Mouse (Mus musculus) limb, embryonic 11.5 days (tissue): ENCODE data around the gene Kcnk16. TPM values are rescaled to one million over a fixed set of nuclear protein-coding genes. Genes with fewer than 3 reads are reported as not detected.

Experiments used
- ATAC-seq: fragments of 200-750 bp; cut with Nextera tagmentation; 2 replicates; pipeline ENCODE4 v1.8.0; 2017; ENCODE audit warnings: low read depth; ENCODE audit not compliant: insufficient number of reproducible peaks, low FRiP score, low TSS enrichment
- DNase-seq: peaks from one replicate; pipeline ENCODE4 v3.0.0-alpha.2; 2015; ENCODE audit warnings: low spot score
- H3K27ac ChIP-seq: fragments of 300-500 bp; sonication (generic); replicated peaks from 2 replicates; pipeline ENCODE4 v1.5.1; 2014; ENCODE audit warnings: low read depth, mild to moderate bottlenecking, low read length
- H3K27me3 ChIP-seq: fragments of 300-500 bp; sonication (generic); 2 replicates; pipeline ENCODE4 v1.6.1; 2014; ENCODE audit warnings: mild to moderate bottlenecking, low read length, mixed read lengths; ENCODE audit not compliant: control insufficient read depth, insufficient read depth
- H3K36me3 ChIP-seq: fragments of 300-500 bp; sonication (generic); 2 replicates; pipeline ENCODE4 v1.6.1; 2014; ENCODE audit warnings: mild to moderate bottlenecking, low read length, moderate library complexity, mixed read lengths; ENCODE audit not compliant: control insufficient read depth, insufficient read depth
- H3K4me1 ChIP-seq: fragments of 300-500 bp; sonication (generic); 2 replicates; pipeline ENCODE4 v1.6.1; 2014; ENCODE audit warnings: low read length, mixed read lengths; ENCODE audit not compliant: control insufficient read depth, insufficient read depth
- H3K4me2 ChIP-seq: fragments of 300-500 bp; sonication (generic); 2 replicates; pipeline ENCODE4 v1.6.1; 2014; ENCODE audit warnings: low read depth, mild to moderate bottlenecking, moderate library complexity; ENCODE audit not compliant: severe bottlenecking
- H3K4me3 ChIP-seq: fragments of 300-500 bp; sonication (generic); 2 replicates; pipeline ENCODE4 v1.5.1; 2014; ENCODE audit warnings: low read depth, low read length
- H3K9ac ChIP-seq: fragments of 300-500 bp; sonication (generic); 2 replicates; pipeline ENCODE4 v1.6.1; 2014; ENCODE audit warnings: mild to moderate bottlenecking, low read length
- H3K9me3 ChIP-seq: fragments of 300-500 bp; sonication (generic); 2 replicates; pipeline ENCODE4 v1.6.1; 2016; ENCODE audit warnings: low read length; ENCODE audit not compliant: control insufficient read depth
- WGBS: fragments of 180-500 bp; shearing (Covaris S2); extraction: QIAGEN DNeasy Blood & Tissue Kit; methylation state at CpG from one replicate; pipeline ENCODE4 v1.1.7; 2014; 5-methylcytosine and 5-hydroxymethylcytosine counted together
- polyA plus RNA-seq: library from polyadenylated mRNA; unstranded; fragments of >200 nt; fragmentation: Nextera tagmentation; extraction: Ambion mirVana; gene quantifications from 2 replicates; pipeline ENCODE4 v1.2.1, GENCODE M21; 2014

The Kcnk16 gene
- polyA plus RNA-seq, 1 experiment from 2014 or later = not detected

DNA sequence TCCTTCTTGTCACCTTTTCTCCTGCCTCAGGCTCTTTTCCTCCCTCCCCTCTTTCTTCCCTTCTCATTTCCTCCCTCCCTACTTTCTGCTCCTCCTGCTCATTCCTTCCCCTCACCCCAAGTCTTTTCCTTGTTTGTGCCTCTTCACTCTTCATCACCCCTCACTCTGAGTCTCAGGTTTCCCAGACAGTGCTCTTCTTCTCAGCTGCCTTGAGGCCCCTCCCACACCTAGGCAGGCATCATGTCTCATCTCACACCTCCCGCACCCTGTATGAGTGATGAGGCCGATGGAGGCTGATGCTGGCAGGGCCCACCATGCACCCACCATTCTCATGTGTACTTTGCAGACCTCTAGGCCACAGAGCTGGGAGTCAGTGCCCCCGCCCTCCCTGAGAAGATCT, 25.8 kb downstream of the Kcnk16 start:
- H3K9me3 ChIP-seq = no peaks in the 10 kb centered on the region
- H3K27me3 ChIP-seq = no peaks in the 10 kb centered on the region
- no peaks in the 10 kb centered on the region for H3K4me1 ChIP-seq
- no peak overlapping the region for H3K27ac ChIP-seq
- no peak overlapping the region for H3K4me2 ChIP-seq
- no peaks in the 10 kb centered on the region for H3K36me3 ChIP-seq
- WGBS = 76% methylated on average over 3 of the region's 3 CpGs
- H3K9ac ChIP-seq = no peak overlapping the region
- ATAC-seq = no peak
- H3K4me3 ChIP-seq = no peak overlapping the region
- DNase-seq = no peak

DNA sequence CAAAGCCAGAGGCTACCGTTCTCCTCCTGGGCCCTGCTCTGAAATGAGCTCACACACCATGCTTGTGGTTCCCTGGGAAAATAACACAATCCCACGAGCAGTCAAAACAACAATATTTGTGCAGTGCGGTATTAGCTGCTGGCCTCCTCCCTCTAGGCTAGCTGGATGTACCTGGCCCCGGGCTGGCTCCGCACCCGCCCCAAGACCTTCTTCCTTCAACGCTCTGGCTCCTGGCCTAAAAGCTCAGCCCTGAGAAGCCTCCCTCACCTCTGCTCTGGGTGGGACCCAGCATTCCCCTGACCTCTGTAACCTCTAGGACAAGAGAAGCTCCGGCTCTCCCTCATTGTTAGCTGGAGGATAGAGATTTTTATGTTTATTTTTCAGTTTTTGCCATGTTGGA, 26.5 kb downstream of the Kcnk16 start:
- WGBS = 82% methylated on average over 8 of the region's 8 CpGs
- H3K4me2 ChIP-seq = no peak overlapping the region
- no peaks in the 10 kb centered on the region for H3K9me3 ChIP-seq
- H3K27me3 ChIP-seq = no peaks in the 10 kb centered on the region
- H3K4me1 ChIP-seq = no peaks in the 10 kb centered on the region
- H3K9ac ChIP-seq = no peak overlapping the region
- H3K27ac ChIP-seq = no peak overlapping the region
- no peak for ATAC-seq
- no peak overlapping the region for H3K4me3 ChIP-seq
- no peak for DNase-seq
- no peaks in the 10 kb centered on the region for H3K36me3 ChIP-seq

DNA sequence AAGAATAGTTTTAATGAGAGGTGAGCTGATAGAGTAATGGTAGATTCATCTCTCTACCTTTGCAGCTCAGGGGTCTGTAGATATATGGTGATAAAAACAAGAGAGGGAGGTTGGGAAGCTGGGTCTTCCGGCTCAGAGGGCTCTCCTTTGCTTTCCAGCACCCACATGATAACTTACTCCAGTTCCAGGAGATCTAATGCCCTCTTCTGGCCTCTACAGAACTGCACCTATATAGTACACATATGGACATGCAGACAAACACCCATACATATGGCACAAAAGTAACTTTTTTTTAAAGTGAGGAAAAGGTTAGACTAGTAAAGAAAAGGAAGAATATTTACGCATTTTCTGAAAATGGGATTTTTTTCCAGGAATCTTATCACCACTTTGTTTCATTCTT, 34.6 kb downstream of the Kcnk16 start:
- no peaks in the 10 kb centered on the region for H3K36me3 ChIP-seq
- DNase-seq = no peak
- no peaks in the 10 kb centered on the region for H3K27me3 ChIP-seq
- no peak overlapping the region for H3K9ac ChIP-seq
- ATAC-seq = no peak
- H3K9me3 ChIP-seq = no peaks in the 10 kb centered on the region
- 86% methylated on average over 2 of the region's 2 CpGs for WGBS
- H3K4me2 ChIP-seq = no peak overlapping the region
- no peak overlapping the region for H3K27ac ChIP-seq
- H3K4me1 ChIP-seq = no peaks in the 10 kb centered on the region
- no peak overlapping the region for H3K4me3 ChIP-seq

DNA sequence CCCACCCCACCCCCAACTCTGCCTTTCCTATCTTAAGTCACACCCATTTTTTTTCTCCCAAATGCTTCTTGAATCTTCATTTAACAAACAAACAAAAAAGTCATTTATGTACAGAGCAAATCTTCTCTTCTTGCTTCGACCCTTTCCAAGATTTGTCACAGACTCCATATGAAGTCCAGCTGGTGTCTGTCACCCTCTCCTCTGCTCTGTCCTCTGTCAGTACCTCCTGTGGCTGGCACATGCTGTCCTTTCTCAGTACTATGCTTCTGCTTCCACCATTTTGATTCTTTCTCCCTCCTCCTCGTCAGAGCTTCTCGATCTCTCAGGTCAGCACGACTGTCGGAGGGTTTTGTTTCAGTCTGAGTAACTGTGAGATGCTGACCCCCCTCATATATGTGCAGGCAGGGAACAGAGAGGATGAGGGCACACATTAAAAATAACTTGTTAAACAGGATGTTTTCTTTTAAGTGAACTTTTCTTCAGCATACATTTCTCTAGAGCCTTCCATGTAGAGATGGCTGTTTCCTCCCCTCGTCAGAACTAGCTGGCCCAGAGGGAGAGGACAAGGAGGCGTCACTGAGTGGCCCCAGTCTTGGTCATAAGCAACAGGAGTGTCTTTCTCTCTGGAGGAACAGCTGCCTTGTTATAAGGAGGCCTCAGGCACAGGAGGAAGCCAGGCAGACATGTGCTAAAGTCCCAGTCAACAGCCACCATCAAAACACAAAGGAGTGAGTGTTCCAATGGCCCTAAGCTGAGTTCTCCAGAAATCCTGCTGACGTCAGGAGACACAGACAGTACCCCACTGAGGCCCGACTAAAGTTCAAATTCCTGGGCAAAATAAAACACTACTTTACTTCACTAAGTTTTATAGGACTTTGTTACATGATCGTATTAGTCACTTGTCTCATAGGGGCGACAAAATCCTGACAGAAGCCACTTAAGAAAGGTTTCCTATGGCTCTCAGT, 35.7 kb downstream of the Kcnk16 start:
- no peak overlapping the region for H3K4me2 ChIP-seq
- no peaks in the 10 kb centered on the region for H3K4me1 ChIP-seq
- ATAC-seq = no peak
- no peak overlapping the region for H3K9ac ChIP-seq
- no peaks in the 10 kb centered on the region for H3K9me3 ChIP-seq
- no peak overlapping the region for H3K27ac ChIP-seq
- no peak for DNase-seq
- no peaks in the 10 kb centered on the region for H3K36me3 ChIP-seq
- WGBS = 78% methylated on average over 11 of the region's 11 CpGs
- no peaks in the 10 kb centered on the region for H3K27me3 ChIP-seq
- H3K4me3 ChIP-seq = no peak overlapping the region

DNA sequence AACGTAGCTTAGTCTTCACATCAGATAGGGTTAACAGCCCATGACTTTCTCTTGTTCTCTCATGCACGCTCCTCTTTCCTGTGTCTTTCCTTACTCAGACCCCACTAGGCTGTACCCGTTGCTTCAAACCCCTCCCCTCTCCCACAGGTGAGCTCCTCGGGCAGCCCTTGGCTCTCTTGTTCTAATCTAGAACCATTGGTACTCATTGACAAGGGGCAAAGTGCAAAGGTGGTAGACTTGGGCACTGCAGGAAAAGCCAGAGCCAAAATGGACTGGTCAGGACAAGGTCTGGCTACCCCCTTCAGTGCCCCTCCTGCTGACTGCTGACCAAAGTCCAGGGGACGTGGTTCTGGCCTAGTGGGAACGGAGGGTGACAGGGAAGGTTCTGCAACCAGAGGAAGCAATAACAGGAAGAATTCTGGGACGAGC, 38.9 kb downstream of the Kcnk16 start:
- no peaks in the 10 kb centered on the region for H3K4me1 ChIP-seq
- no peaks in the 10 kb centered on the region for H3K9me3 ChIP-seq
- no peak overlapping the region for H3K9ac ChIP-seq
- ATAC-seq (no peak), DNase-seq (no peak)
- no peaks in the 10 kb centered on the region for H3K27me3 ChIP-seq
- no peak overlapping the region for H3K4me3 ChIP-seq
- H3K36me3 ChIP-seq = no peaks in the 10 kb centered on the region
- H3K4me2 ChIP-seq = no peak overlapping the region
- WGBS = 86% methylated on average over 7 of the region's 7 CpGs
- H3K27ac ChIP-seq = no peak overlapping the region

DNA sequence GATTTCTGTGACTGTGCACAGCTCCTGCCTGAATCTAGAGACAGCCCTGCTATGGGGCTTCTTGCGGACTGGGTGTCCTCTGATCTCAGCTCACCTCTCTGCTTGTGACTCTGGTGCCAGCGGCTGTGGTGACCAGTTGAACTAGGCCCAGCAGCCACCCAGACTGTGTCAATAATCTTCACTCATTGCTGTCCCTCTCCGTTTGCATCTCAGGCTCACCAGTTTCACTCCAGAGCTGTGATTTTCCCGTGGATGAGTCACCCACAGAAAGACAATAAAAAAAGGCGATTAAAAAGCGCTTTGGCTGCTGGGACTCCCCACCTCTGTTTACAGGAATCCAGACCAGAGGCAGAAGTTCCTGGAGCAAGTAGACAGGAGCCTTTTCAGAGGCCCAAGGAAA, 39.6 kb downstream of the Kcnk16 start:
- H3K4me2 ChIP-seq = no peak overlapping the region
- H3K4me1 ChIP-seq = no peaks in the 10 kb centered on the region
- no peak overlapping the region for H3K27ac ChIP-seq
- WGBS = 72% methylated on average over 6 of the region's 6 CpGs
- DNase-seq (no peak), ATAC-seq (no peak)
- H3K36me3 ChIP-seq = no peaks in the 10 kb centered on the region
- H3K4me3 ChIP-seq = no peak overlapping the region
- H3K27me3 ChIP-seq = no peaks in the 10 kb centered on the region
- H3K9me3 ChIP-seq = no peaks in the 10 kb centered on the region
- no peak overlapping the region for H3K9ac ChIP-seq

DNA sequence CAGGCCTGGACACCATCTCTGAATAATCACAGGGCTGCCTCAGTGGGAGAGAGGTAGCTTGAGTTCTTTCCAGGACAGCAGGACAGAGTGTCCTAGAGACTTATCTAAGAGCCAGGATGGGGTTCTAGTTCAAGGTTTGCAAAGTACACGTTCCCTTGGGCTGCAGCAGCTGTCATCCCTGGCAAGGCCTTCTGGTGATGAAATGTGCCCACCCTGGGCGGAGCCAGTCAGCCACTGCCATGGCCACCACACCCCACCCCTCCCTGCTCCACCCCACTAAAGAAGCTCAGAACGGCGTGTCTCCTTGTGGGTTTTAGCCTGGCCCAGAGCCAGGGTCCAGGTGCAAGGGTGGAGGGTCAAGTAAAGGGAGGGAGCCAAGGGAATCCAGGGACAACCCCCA, 40.7 kb downstream of the Kcnk16 start:
- 73% methylated on average over 4 of the region's 4 CpGs for WGBS
- H3K4me2 ChIP-seq = no peak overlapping the region
- no peak overlapping the region for H3K27ac ChIP-seq
- no peaks in the 10 kb centered on the region for H3K36me3 ChIP-seq
- ATAC-seq = no peak
- no peak overlapping the region for H3K9ac ChIP-seq
- no peak for DNase-seq
- H3K4me1 ChIP-seq = no peaks in the 10 kb centered on the region
- H3K9me3 ChIP-seq = no peaks in the 10 kb centered on the region
- H3K4me3 ChIP-seq = no peak overlapping the region
- no peaks in the 10 kb centered on the region for H3K27me3 ChIP-seq

DNA sequence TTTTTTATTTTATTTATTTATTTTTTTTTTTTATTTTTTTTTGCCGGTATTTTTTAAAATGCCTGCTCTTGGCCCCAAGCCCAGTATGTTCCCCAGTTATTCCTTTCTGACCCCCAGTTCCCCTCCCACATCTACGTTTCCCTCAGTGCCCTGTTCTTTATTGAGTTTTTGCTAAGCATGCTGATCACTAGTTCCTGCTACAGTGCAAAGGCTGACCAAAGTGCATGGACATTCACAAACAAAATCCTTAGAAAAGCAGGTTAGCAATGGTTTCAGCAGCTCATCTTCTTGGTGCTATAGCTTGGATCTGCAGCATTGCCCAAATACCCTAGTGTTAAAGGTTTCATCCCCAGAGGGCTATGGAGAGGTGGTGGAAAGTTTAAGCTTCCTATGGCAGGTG, 42.0 kb downstream of the Kcnk16 start:
- Histone ChIP-seq H3K9ac (no peak overlapping the region), H3K9me3 (no peaks in the 10 kb centered on the region), H3K4me1 (no peaks in the 10 kb centered on the region), H3K27me3 (no peaks in the 10 kb centered on the region), H3K4me3 (no peak overlapping the region), H3K36me3 (no peaks in the 10 kb centered on the region), H3K4me2 (no peak overlapping the region), H3K27ac (no peak overlapping the region)
- ATAC-seq (no peak), DNase-seq (no peak)
- 85% methylated on average over 2 of the region's 2 CpGs for WGBS
